Mouse (Mus musculus): ENCODE results near the gene Ugt1a8. TPM values are rescaled to one million over a fixed set of nuclear protein-coding genes. Genes with fewer than 3 reads are reported as not detected.
"Not testable (repeated sequence)": the region's sequence is repeated elsewhere in the genome, so short reads cannot be mapped to it uniquely, and the experiment has no call there.

Ugt1a8 gene
- total RNA-seq, 1 experiment from 2014 or later, result not detected

- not testable (repeated sequence) for ATAC-seq (replicated peaks in 1 of 2; ENCODE audit: insufficient read depth in 1 of 2, low FRiP score in 2 of 2, low TSS enrichment in 1 of 2, low read depth in 1 of 2, poor library complexity in 2 of 2, severe bottlenecking in 2 of 2)
Measured at GRCm38 (mm10) chr1:88103697-88104468, 16.3 kb downstream of the Ugt1a8 start.

- no peak for ATAC-seq (replicated peaks in 1 of 2; ENCODE audit: insufficient read depth in 1 of 2, low FRiP score in 2 of 2, low TSS enrichment in 1 of 2, low read depth in 1 of 2, poor library complexity in 2 of 2, severe bottlenecking in 2 of 2)
Measured at GRCm38 (mm10) chr1:88104667-88105430, 17.2 kb downstream of the Ugt1a8 start.

- no peak for ATAC-seq (replicated peaks in 1 of 2; ENCODE audit: insufficient read depth in 1 of 2, low FRiP score in 2 of 2, low TSS enrichment in 1 of 2, low read depth in 1 of 2, poor library complexity in 2 of 2, severe bottlenecking in 2 of 2)
Measured at GRCm38 (mm10) chr1:88105656-88106055, 18.0 kb downstream of the Ugt1a8 start.

GRCm38 (mm10) chr1:88109027-88109557 is 21.5 kb downstream of the Ugt1a8 start:
- ATAC-seq (replicated peaks in 1 of 2; ENCODE audit: insufficient read depth in 1 of 2, low FRiP score in 2 of 2, low TSS enrichment in 1 of 2, low read depth in 1 of 2, poor library complexity in 2 of 2, severe bottlenecking in 2 of 2), result peak; percentile 48 to 71; a peak in 3 of 4 replicates

GRCm38 (mm10) chr1:88109604-88110003 is 22.0 kb downstream of the Ugt1a8 start:
- not testable (repeated sequence) for ATAC-seq (replicated peaks in 1 of 2; ENCODE audit: insufficient read depth in 1 of 2, low FRiP score in 2 of 2, low TSS enrichment in 1 of 2, low read depth in 1 of 2, poor library complexity in 2 of 2, severe bottlenecking in 2 of 2)

GRCm38 (mm10) chr1:88112769-88113168 is 25.2 kb downstream of the Ugt1a8 start:
- not testable (repeated sequence) for ATAC-seq (replicated peaks in 1 of 2; ENCODE audit: insufficient read depth in 1 of 2, low FRiP score in 2 of 2, low TSS enrichment in 1 of 2, low read depth in 1 of 2, poor library complexity in 2 of 2, severe bottlenecking in 2 of 2)

- ATAC-seq (replicated peaks in 1 of 2; ENCODE audit: insufficient read depth in 1 of 2, low FRiP score in 2 of 2, low TSS enrichment in 1 of 2, low read depth in 1 of 2, poor library complexity in 2 of 2, severe bottlenecking in 2 of 2), result peak; percentile 53 to 80; a peak in 3 of 4 replicates
Measured at GRCm38 (mm10) chr1:88120550-88120949, 32.9 kb downstream of the Ugt1a8 start.

GRCm38 (mm10) chr1:88121521-88121920 is 33.9 kb downstream of the Ugt1a8 start:
- not testable (repeated sequence) for ATAC-seq (replicated peaks in 1 of 2; ENCODE audit: insufficient read depth in 1 of 2, low FRiP score in 2 of 2, low TSS enrichment in 1 of 2, low read depth in 1 of 2, poor library complexity in 2 of 2, severe bottlenecking in 2 of 2)

- peak; percentile 25 to 50; a peak in 1 of 4 replicates for ATAC-seq (replicated peaks in 1 of 2; ENCODE audit: insufficient read depth in 1 of 2, low FRiP score in 2 of 2, low TSS enrichment in 1 of 2, low read depth in 1 of 2, poor library complexity in 2 of 2, severe bottlenecking in 2 of 2)
Measured at GRCm38 (mm10) chr1:88125827-88126360, 38.3 kb downstream of the Ugt1a8 start.

GRCm38 (mm10) chr1:88129091-88129490 is 41.5 kb downstream of the Ugt1a8 start:
- ATAC-seq (replicated peaks in 1 of 2; ENCODE audit: insufficient read depth in 1 of 2, low FRiP score in 2 of 2, low TSS enrichment in 1 of 2, low read depth in 1 of 2, poor library complexity in 2 of 2, severe bottlenecking in 2 of 2), result not testable (repeated sequence)

GRCm38 (mm10) chr1:88130223-88130622 is 42.6 kb downstream of the Ugt1a8 start:
- ATAC-seq (replicated peaks in 1 of 2; ENCODE audit: insufficient read depth in 1 of 2, low FRiP score in 2 of 2, low TSS enrichment in 1 of 2, low read depth in 1 of 2, poor library complexity in 2 of 2, severe bottlenecking in 2 of 2), result not testable (repeated sequence)

GRCm38 (mm10) chr1:88133908-88134456 is 46.4 kb downstream of the Ugt1a8 start:
- ATAC-seq (replicated peaks in 1 of 2; ENCODE audit: insufficient read depth in 1 of 2, low FRiP score in 2 of 2, low TSS enrichment in 1 of 2, low read depth in 1 of 2, poor library complexity in 2 of 2, severe bottlenecking in 2 of 2), result no peak

GRCm38 (mm10) chr1:88134457-88135011 is 46.9 kb downstream of the Ugt1a8 start, which contains the start of gene Ugt1a6a:
Gene Ugt1a6a (plus strand): TSS chr1:88134809.
- peak; percentile 74 to 85 for ATAC-seq (replicated peaks in 1 of 2; ENCODE audit: insufficient read depth in 1 of 2, low FRiP score in 2 of 2, low TSS enrichment in 1 of 2, low read depth in 1 of 2, poor library complexity in 2 of 2, severe bottlenecking in 2 of 2)

GRCm38 (mm10) chr1:88135229-88135904 is 47.8 kb downstream of the Ugt1a8 start:
- not testable (repeated sequence) for ATAC-seq (replicated peaks in 1 of 2; ENCODE audit: insufficient read depth in 1 of 2, low FRiP score in 2 of 2, low TSS enrichment in 1 of 2, low read depth in 1 of 2, poor library complexity in 2 of 2, severe bottlenecking in 2 of 2)

- ATAC-seq (replicated peaks in 1 of 2; ENCODE audit: insufficient read depth in 1 of 2, low FRiP score in 2 of 2, low TSS enrichment in 1 of 2, low read depth in 1 of 2, poor library complexity in 2 of 2, severe bottlenecking in 2 of 2), result no peak
Measured at GRCm38 (mm10) chr1:88136646-88137045, 49.0 kb downstream of the Ugt1a8 start.

- no peak for ATAC-seq (replicated peaks in 1 of 2; ENCODE audit: insufficient read depth in 1 of 2, low FRiP score in 2 of 2, low TSS enrichment in 1 of 2, low read depth in 1 of 2, poor library complexity in 2 of 2, severe bottlenecking in 2 of 2)
Measured at GRCm38 (mm10) chr1:88137264-88137663, 49.7 kb downstream of the Ugt1a8 start.

GRCm38 (mm10) chr1:88138145-88138544 is 50.5 kb downstream of the Ugt1a8 start:
- no peak for ATAC-seq (replicated peaks in 1 of 2; ENCODE audit: insufficient read depth in 1 of 2, low FRiP score in 2 of 2, low TSS enrichment in 1 of 2, low read depth in 1 of 2, poor library complexity in 2 of 2, severe bottlenecking in 2 of 2)
